Mouse (Mus musculus): ENCODE measurements around the gene Ghitm.

DNA sequence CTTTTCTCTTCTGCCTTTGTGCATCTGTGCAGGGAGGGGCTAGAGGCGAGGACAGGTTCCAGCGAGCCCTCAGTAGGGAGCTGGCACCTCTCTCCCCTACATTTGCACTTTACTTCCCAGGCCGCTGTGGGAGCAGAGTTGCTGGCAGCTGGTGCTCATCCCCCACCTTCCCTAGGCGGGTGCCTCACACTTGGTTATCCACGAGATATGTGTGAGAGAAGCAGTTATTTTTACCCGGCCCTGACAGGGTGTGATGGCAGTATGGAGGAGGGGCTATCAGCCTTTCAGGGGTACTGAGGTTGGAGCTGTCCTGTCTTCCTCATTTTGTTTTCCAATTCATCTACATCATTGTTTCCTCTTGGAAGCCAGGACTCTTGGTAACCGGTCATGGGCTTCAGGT lies 29.2 kb downstream of the Ghitm start:
- no peak for TF ChIP-seq CTCF (IDR thresholded peaks at IDR 0.05; ENCODE audit: low read depth, low read length)
- no peak for TF ChIP-seq POLR2A (IDR thresholded peaks at IDR 0.05; ENCODE audit: insufficient read depth, low read length)
- no peak for TF ChIP-seq EP300 (IDR thresholded peaks at IDR 0.05; ENCODE audit: insufficient read depth, low read depth, low read length)

Data from ES-Bruce4 (cell line).